Mouse (Mus musculus) monocyte, adult 59 days (primary cell): Measurements from ENCODE around the gene Cds1. TPM values are rescaled to one million over a fixed set of nuclear protein-coding genes. Genes with fewer than 3 reads are reported as not detected.

Experiments used
- total RNA-seq, 2 experiments: library from RNA; stranded (reverse); gene quantifications; one replicate each; pipeline ENCODE4 v1.2.4; 2023

Cds1 gene
- 10 to 100 TPM; 10.6 to 12.0 TPM for total RNA-seq

GRCm38 (mm10) chr5:101764554-101765347 lies at the start of gene Cds1:
TSS of gene Cds1 (plus strand) at chr5:101765130.

Other genes with a start within 250 kb of the Cds1 start
- not detected for gene Nkx6-1, start 100.1 kb upstream of the Cds1 start, total RNA-seq